Mouse (Mus musculus) neural tube, embryonic 15.5 days (tissue): ENCODE measurements at regions not wholly inside any gene's neighbourhood (a gene's known extent, or its start where the extent isn't known, plus 50 kb on each side); places are given as distances from the start of the nearest gene placed in this dataset.

Experiments used
- ATAC-seq: fragments of 200-750 bp; cut with Nextera tagmentation; 2 replicates; pipeline ENCODE4 v1.8.0; 2017; ENCODE audit warnings: mild to moderate bottlenecking, moderate TSS enrichment, moderate library complexity; ENCODE audit not compliant: low FRiP score
- H3K27ac ChIP-seq: fragments of 300-500 bp; sonication (generic); replicated peaks from 2 replicates; pipeline ENCODE4 v1.5.1; 2015; ENCODE audit warnings: mild to moderate bottlenecking, inconsistent platforms
- H3K27me3 ChIP-seq: fragments of 300-500 bp; sonication (generic); replicated peaks from 2 replicates; pipeline ENCODE4 v1.6.1; 2015; ENCODE audit warnings: inconsistent platforms
- H3K36me3 ChIP-seq: fragments of 300-500 bp; sonication (generic); 2 replicates; pipeline ENCODE4 v1.6.1; 2015; ENCODE audit warnings: inconsistent platforms
- H3K4me1 ChIP-seq: fragments of 300-500 bp; sonication (generic); 2 replicates; pipeline ENCODE4 v1.6.1; 2015; ENCODE audit warnings: inconsistent platforms
- H3K4me2 ChIP-seq: fragments of 300-500 bp; sonication (generic); 2 replicates; pipeline ENCODE4 v1.6.1; 2015; ENCODE audit warnings: inconsistent platforms, mild to moderate bottlenecking, moderate library complexity
- H3K4me3 ChIP-seq: fragments of 300-500 bp; sonication (generic); replicated peaks from 2 replicates; pipeline ENCODE4 v1.5.1; 2015; ENCODE audit warnings: mild to moderate bottlenecking, inconsistent platforms
- H3K9ac ChIP-seq: fragments of 300-500 bp; sonication (generic); replicated peaks from 2 replicates; pipeline ENCODE4 v1.6.1; 2015; ENCODE audit warnings: mild to moderate bottlenecking, inconsistent platforms
- H3K9me3 ChIP-seq: fragments of 300-500 bp; sonication (generic); replicated peaks from 2 replicates; pipeline ENCODE4 v1.6.1; 2016; ENCODE audit warnings: inconsistent platforms
- WGBS: fragments of 180-500 bp; shearing (Covaris S2); methylation state at CpG from one replicate; pipeline ENCODE4 v1.1.7; 2015; ENCODE audit warnings: mixed read lengths; 5-methylcytosine and 5-hydroxymethylcytosine counted together

- H3K9me3 ChIP-seq, result no peaks in the 10 kb centered on the region
- no peak overlapping the region for H3K27ac ChIP-seq
- peaks cover 25% of the 10 kb centered on the region for H3K4me1 ChIP-seq
- no peak for ATAC-seq
- H3K4me2 ChIP-seq, result no peak overlapping the region
- 31% methylated on average over 9 of the region's 9 CpGs for WGBS
- H3K36me3 ChIP-seq, result no peaks in the 10 kb centered on the region
- no peak overlapping the region for H3K9ac ChIP-seq
- H3K27me3 ChIP-seq, result no peaks in the 10 kb centered on the region
- H3K4me3 ChIP-seq, result no peak overlapping the region
Measured at GRCm38 (mm10) chr1:62905739-62906138, 202.7 kb downstream of the Nrp2 start.

- no peak overlapping the region for H3K4me3 ChIP-seq
- WGBS, result 63% methylated on average over 10 of the region's 10 CpGs
- no peak overlapping the region for H3K9ac ChIP-seq
- no peaks in the 10 kb centered on the region for H3K27me3 ChIP-seq
- no peak overlapping the region for H3K27ac ChIP-seq
- no peaks in the 10 kb centered on the region for H3K9me3 ChIP-seq
- H3K4me2 ChIP-seq, result no peak overlapping the region
- no peak for ATAC-seq
- no peaks in the 10 kb centered on the region for H3K36me3 ChIP-seq
- H3K4me1 ChIP-seq, result peaks cover 25% of the 10 kb centered on the region
Measured at GRCm38 (mm10) chr1:62907243-62907642, 204.2 kb downstream of the Nrp2 start.
